Mouse (Mus musculus) lung, adult 2 months (tissue): ENCODE results near the gene Trim2.

ENCODE experiments used
- CTCF ChIP-seq: fragments of 200-500 bp; IDR thresholded peaks from 2 replicates; pipeline ENCODE4 v1.5.1; 2011; ENCODE audit warnings: mild to moderate bottlenecking, low read length, control low read depth; ENCODE audit not compliant: insufficient read depth
- POLR2A ChIP-seq: fragments of 200-500 bp; IDR thresholded peaks from 2 replicates; pipeline ENCODE4 v1.6.1; 2011; ENCODE audit warnings: low read depth, mild to moderate bottlenecking, control low read depth, low read length, borderline replicate concordance; ENCODE audit errors: extremely low read depth

DNA sequence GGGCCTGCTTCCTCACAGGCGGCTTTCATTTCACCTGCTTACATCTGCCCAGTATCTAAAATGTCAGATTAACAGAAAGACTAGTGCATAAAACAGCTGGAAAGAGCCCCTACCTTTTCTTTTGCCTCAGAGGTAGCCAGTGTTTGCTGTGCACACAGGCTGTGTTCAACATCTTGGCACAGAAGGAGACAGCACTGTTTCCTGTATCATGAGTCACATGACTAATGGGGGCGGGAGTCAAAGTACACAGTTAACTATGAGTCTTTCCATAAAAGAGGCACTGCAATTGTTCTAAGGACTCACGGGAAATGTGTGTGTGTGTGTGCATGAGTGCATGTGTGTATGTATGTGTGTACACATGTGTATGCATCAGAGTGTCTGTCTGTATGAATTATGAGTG, 43.9 kb downstream of the Trim2 start:
- no peak for TF ChIP-seq CTCF
- TF ChIP-seq POLR2A: no peak
